Mouse (Mus musculus): Measurements from ENCODE around the gene Olfr694. TPM values are rescaled to one million over a fixed set of nuclear protein-coding genes. Genes with fewer than 3 reads are reported as not detected.

Olfr694 gene
- polyA plus RNA-seq, 2 experiments: not detected

DNA sequence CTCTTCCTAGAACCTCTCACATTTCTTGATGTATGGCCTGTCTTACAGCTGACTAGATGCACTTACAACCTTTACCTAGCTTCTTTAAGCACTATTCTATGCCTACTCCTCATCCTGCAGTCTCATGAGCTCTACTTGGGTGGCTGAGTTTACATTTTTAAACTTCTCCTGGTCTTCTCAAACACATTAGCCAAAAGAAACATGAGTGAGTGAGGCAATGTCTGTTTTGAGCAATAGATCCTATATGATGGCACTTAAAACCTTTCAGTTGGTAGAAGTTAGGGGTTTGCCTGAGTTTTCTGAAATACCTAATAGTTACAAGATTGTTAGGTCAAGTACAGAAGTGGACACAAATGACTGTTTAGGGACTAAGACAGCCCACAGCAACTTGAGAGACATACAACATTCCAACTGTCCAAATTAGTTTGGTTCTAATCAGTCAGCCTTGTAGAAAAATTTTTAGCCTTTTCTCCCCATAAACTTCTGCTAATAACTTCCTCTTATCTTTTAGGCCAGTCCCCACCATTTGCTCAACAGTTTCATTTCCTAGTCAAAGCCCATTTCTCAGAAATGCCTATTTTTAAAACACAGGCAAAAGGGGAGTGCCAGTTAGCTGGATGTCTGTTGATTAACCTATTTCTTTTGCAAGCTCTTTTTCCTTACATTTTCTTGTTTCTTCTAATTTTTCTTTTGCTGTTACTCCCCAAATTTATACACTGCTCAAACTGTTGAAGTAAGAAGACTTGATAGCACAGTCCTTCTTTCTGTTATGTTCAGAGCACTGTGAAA is 39.9 kb downstream of the Olfr694 start:
- TF ChIP-seq POLR2A (IDR thresholded peaks at IDR 0.05; ENCODE audit: borderline replicate concordance, extremely low read depth, insufficient read depth, insufficient read length): no peak
- no peaks in the 10 kb centered on the region for H3K9me3 ChIP-seq (ENCODE audit: control insufficient read depth, low read length)
- H3K27me3 ChIP-seq (ENCODE audit: control insufficient read depth, insufficient read depth, low read length): no peaks in the 10 kb centered on the region
- H3K4me2 ChIP-seq (replicated peaks; ENCODE audit: low read depth, low read length, severe bottlenecking): no peak overlapping the region
- no peak overlapping the region for H3K4me3 ChIP-seq (replicated peaks; ENCODE audit: low read length)
- H3K27ac ChIP-seq (replicated peaks; ENCODE audit: low read depth, low read length): no peak overlapping the region
- no peak overlapping the region for H3K9ac ChIP-seq (ENCODE audit: low read depth, low read length, severe bottlenecking)
- ATAC-seq (ENCODE audit: low FRiP score, low read depth): no peak
- DNase-seq (ENCODE audit: low spot score): no peak
- no peaks in the 10 kb centered on the region for H3K36me3 ChIP-seq (ENCODE audit: control insufficient read depth, insufficient read depth, low read length)
- H3K4me1 ChIP-seq (ENCODE audit: control insufficient read depth, insufficient read depth, low read length): no peaks in the 10 kb centered on the region

DNA sequence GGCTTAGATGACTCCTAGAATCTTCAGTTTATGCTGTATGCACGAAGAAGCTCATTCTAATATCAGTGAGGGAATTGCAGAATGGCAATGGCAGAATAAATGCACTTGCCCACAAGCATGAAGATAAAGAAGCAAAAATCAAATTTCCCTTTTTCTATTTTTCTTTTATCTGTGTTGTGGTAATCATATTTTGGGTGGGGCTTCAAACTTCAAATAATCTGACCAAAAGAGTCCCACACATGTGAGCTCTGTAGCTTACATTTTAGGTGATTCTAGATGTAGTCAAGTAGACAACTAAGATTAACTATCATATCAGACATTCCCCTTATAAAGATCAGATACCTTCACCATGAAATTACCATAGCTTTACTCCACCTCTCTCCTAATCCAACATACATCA is 41.8 kb downstream of the Olfr694 start:
- Histone ChIP-seq H3K9me3 (ENCODE audit: control insufficient read depth, low read length) (no peaks in the 10 kb centered on the region), H3K4me2 (replicated peaks; ENCODE audit: low read depth, low read length, severe bottlenecking) (no peak overlapping the region), H3K27ac (replicated peaks; ENCODE audit: low read depth, low read length) (no peak overlapping the region), H3K4me1 (ENCODE audit: control insufficient read depth, insufficient read depth, low read length) (no peaks in the 10 kb centered on the region), H3K9ac (ENCODE audit: low read depth, low read length, severe bottlenecking) (no peak overlapping the region), H3K36me3 (ENCODE audit: control insufficient read depth, insufficient read depth, low read length) (no peaks in the 10 kb centered on the region), H3K4me3 (replicated peaks; ENCODE audit: low read length) (no peak overlapping the region), H3K27me3 (ENCODE audit: control insufficient read depth, insufficient read depth, low read length) (no peaks in the 10 kb centered on the region)
- no peak for DNase-seq (ENCODE audit: low spot score)
- 68% methylated on average over 1 of the region's 1 CpGs for whole genome bisulfite sequencing
- no peak for TF ChIP-seq POLR2A (IDR thresholded peaks at IDR 0.05; ENCODE audit: borderline replicate concordance, extremely low read depth, insufficient read depth, insufficient read length)
- no peak for ATAC-seq (ENCODE audit: low FRiP score, low read depth)

DNA sequence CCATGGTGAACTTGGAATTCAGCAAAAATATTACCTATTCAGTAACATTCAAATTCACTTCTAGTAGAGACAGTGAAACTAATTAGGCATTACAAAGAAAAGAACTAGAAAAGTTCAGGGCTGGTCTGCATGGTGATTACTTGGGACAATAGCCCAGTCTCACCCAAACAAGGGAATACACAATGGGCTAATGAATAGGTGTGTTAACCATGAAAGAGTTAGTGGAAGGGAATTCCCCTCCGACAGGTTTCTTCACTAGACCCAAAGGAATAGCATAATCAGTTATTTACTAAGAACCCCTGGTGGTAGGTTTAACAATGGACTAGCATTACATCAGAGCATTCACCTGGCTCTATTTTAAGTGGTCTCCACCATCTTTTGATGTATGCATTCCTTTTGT is 46.4 kb downstream of the Olfr694 start:
- ATAC-seq (ENCODE audit: low FRiP score, low read depth): no peak
- no peaks in the 10 kb centered on the region for H3K27me3 ChIP-seq (ENCODE audit: control insufficient read depth, insufficient read depth, low read length)
- TF ChIP-seq POLR2A (IDR thresholded peaks at IDR 0.05; ENCODE audit: borderline replicate concordance, extremely low read depth, insufficient read depth, insufficient read length): no peak
- no peaks in the 10 kb centered on the region for H3K9me3 ChIP-seq (ENCODE audit: control insufficient read depth, low read length)
- H3K4me2 ChIP-seq (replicated peaks; ENCODE audit: low read depth, low read length, severe bottlenecking): no peak overlapping the region
- no peak overlapping the region for H3K4me3 ChIP-seq (replicated peaks; ENCODE audit: low read length)
- no peak overlapping the region for H3K27ac ChIP-seq (replicated peaks; ENCODE audit: low read depth, low read length)
- no peak for DNase-seq (ENCODE audit: low spot score)
- no peaks in the 10 kb centered on the region for H3K36me3 ChIP-seq (ENCODE audit: control insufficient read depth, insufficient read depth, low read length)
- no peak overlapping the region for H3K9ac ChIP-seq (ENCODE audit: low read depth, low read length, severe bottlenecking)
- 81% methylated on average over 1 of the region's 1 CpGs for WGBS
- H3K4me1 ChIP-seq (ENCODE audit: control insufficient read depth, insufficient read depth, low read length): no peaks in the 10 kb centered on the region

DNA sequence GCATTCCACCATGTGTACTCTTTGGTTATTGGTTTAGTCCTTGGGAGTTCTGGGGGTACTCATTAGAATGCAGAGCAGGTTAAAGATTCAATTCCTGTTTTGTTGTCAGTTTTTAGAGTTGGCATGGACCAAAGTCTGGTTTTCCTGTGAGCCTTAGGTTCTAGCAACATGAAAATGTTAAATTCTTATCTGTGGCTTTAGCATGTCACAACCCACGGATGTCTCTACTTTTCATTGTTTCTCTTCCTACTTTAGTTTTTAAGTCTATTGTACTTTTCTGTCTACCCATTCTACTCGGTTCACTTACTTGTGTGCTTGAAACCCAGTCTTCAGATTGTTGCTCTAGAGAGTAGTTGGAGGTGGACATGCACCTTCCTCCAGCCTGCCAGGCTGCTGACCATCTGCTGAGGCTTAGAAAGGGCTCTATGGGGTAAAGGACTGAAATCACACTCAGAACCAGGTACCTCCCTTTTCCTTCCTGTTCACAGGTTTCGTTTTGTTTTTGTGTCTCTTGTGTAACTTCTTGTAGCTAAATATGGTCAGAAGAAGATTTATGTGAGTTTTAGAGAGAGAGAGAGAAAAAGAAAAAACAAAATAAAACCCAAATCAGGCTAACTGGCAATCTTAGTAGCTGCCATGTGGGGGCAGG is 47.3 kb downstream of the Olfr694 start:
- H3K4me2 ChIP-seq (replicated peaks; ENCODE audit: low read depth, low read length, severe bottlenecking): no peak overlapping the region
- H3K9me3 ChIP-seq (ENCODE audit: control insufficient read depth, low read length): no peaks in the 10 kb centered on the region
- no peaks in the 10 kb centered on the region for H3K4me1 ChIP-seq (ENCODE audit: control insufficient read depth, insufficient read depth, low read length)
- no peak overlapping the region for H3K9ac ChIP-seq (ENCODE audit: low read depth, low read length, severe bottlenecking)
- no peak overlapping the region for H3K4me3 ChIP-seq (replicated peaks; ENCODE audit: low read length)
- no peak for ATAC-seq (ENCODE audit: low FRiP score, low read depth)
- H3K36me3 ChIP-seq (ENCODE audit: control insufficient read depth, insufficient read depth, low read length): no peaks in the 10 kb centered on the region
- H3K27ac ChIP-seq (replicated peaks; ENCODE audit: low read depth, low read length): no peak overlapping the region
- no peak for DNase-seq (ENCODE audit: low spot score)
- WGBS: 70% methylated on average over 3 of the region's 3 CpGs
- no peak for TF ChIP-seq POLR2A (IDR thresholded peaks at IDR 0.05; ENCODE audit: borderline replicate concordance, extremely low read depth, insufficient read depth, insufficient read length)
- H3K27me3 ChIP-seq (ENCODE audit: control insufficient read depth, insufficient read depth, low read length): no peaks in the 10 kb centered on the region

DNA sequence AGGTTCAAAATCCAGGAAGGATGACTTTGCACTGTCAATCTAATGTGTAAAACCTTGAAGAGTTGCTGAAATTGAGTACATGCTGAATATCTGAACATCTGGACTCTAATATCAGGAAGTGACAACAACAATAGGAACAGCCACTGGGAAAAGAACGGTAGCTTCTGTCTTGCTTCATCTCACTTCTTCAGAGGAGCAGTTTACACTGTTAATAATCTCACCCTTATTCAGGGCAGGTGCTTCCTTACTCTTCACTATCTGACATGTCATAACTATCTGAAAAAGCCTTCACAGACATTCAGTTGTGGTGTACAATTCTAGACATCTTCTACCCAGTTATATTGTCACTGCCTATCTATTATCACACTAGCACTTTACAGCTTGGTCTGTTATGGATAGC is 50.8 kb downstream of the Olfr694 start:
- DNase-seq (ENCODE audit: low spot score) (no peak), ATAC-seq (ENCODE audit: low FRiP score, low read depth) (no peak)
- H3K36me3 ChIP-seq (ENCODE audit: control insufficient read depth, insufficient read depth, low read length): no peaks in the 10 kb centered on the region
- no peak overlapping the region for H3K4me3 ChIP-seq (replicated peaks; ENCODE audit: low read length)
- WGBS: 80% methylated on average over 1 of the region's 1 CpGs
- TF ChIP-seq POLR2A (IDR thresholded peaks at IDR 0.05; ENCODE audit: borderline replicate concordance, extremely low read depth, insufficient read depth, insufficient read length): no peak
- H3K9ac ChIP-seq (ENCODE audit: low read depth, low read length, severe bottlenecking): no peak overlapping the region
- H3K4me1 ChIP-seq (ENCODE audit: control insufficient read depth, insufficient read depth, low read length): no peaks in the 10 kb centered on the region
- no peaks in the 10 kb centered on the region for H3K27me3 ChIP-seq (ENCODE audit: control insufficient read depth, insufficient read depth, low read length)
- no peaks in the 10 kb centered on the region for H3K9me3 ChIP-seq (ENCODE audit: control insufficient read depth, low read length)
- H3K4me2 ChIP-seq (replicated peaks; ENCODE audit: low read depth, low read length, severe bottlenecking): no peak overlapping the region
- H3K27ac ChIP-seq (replicated peaks; ENCODE audit: low read depth, low read length): no peak overlapping the region
